Mouse (Mus musculus) E14TG2a.4 (cell line): ENCODE data around the gene Ube2q2.
A peak's percentile ranks its signal among the peaks of the same experiment; 100 is the strongest.
"Not testable (repeated sequence)": the region's sequence is repeated elsewhere in the genome, so short reads cannot be mapped to it uniquely, and the experiment has no call there.

ENCODE experiments used
- H3K27me3 ChIP-seq: 2 replicates; pipeline ENCODE4 v1.6.1; 2014; ENCODE audit warnings: low read length, control low read depth; ENCODE audit not compliant: insufficient read depth
- H3K36me3 ChIP-seq: 2 replicates; pipeline ENCODE4 v1.6.1; 2014; ENCODE audit warnings: low read length, control low read depth; ENCODE audit not compliant: insufficient read depth
- H3K4me1 ChIP-seq: replicated peaks from 2 replicates; pipeline ENCODE4 v1.6.1; 2014; ENCODE audit warnings: low read depth, low read length, control low read depth
- H3K4me3 ChIP-seq: replicated peaks from 2 replicates; pipeline ENCODE4 v1.5.1; 2014; ENCODE audit warnings: mild to moderate bottlenecking, low read length
- H3K9me3 ChIP-seq: 2 replicates; pipeline ENCODE4 v1.6.1; 2014; ENCODE audit warnings: low read length, control low read depth
- CTCF ChIP-seq: conservative IDR thresholded peaks from 2 replicates; pipeline ENCODE4 v1.5.1; 2014; ENCODE audit warnings: low read length
- NANOG ChIP-seq: IDR thresholded peaks from 2 replicates; pipeline ENCODE4 v1.6.1; 2014; ENCODE audit warnings: borderline replicate concordance, low read length, mixed read lengths
- POU5F1 ChIP-seq: IDR thresholded peaks from 2 replicates; pipeline ENCODE4 v1.6.1; 2014; ENCODE audit warnings: low read length, borderline replicate concordance

Ube2q2 gene

DNA sequence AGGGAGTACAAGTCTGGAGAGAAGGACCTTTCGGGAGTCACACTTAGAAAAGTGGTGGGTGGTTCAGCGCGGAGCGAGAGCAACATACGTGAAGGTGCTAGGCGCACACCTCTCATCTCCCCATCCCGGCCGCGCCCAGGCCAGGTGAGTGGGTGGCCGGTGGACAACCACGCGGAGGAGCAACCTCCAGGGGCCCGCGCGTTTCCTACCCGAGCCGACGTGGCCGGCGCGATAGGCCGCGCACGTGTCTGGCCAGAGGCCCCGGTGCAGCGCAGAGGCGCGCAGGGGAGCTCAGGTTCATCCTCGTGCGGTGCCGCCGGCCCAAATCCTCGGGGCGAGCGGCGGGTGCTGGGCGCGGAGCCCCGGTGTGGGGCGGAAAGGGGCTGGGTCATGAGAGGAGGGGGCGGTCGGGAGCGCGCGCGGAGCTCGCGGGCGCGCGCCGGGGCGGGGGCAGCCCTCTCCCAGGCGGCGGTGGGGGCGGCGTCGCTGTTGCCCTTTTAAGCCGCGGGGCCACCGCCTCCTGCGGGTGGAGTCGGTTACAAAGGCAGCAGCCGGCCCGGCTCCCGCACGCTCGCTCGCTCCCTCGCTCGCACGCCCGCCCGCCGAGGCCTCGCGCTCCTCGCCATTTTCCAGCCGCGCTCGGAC, at the start of gene Ube2q2:
Ube2q2 (plus strand) TSS at position 1 of the 645 bp plus-strand sequence.
- peaks cover 28% of the 10 kb centered on the region for H3K4me1 ChIP-seq
- H3K9me3 ChIP-seq = no peaks in the 10 kb centered on the region
- peaks cover 20% of the 10 kb centered on the region for H3K36me3 ChIP-seq
- H3K27me3 ChIP-seq = peaks cover 31% of the 10 kb centered on the region
- peak within 1 kb of the TSS; percentile 94 for H3K4me3 ChIP-seq
- TF ChIP-seq NANOG (no peak), CTCF (no peak), POU5F1 (no peak)

DNA sequence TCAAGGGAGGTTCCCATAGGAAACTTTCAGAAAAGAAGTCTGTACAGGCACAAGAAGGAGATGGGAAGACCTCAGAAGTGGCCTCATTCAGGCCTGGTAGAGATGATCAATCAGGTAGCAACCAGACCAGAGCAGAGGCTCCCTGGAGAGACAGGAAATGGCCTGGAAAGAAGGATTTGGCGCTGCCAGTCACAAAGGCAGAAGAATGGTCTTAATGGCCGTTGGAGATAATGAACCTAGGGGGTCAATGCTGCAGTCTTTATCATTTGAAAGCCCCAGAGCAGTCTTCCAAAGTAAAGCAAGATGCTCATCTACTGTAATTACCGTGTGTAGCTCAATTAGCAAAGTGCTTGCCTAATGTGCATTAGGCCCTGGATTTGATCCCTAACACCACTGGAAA, 47.5 kb upstream of the Ube2q2 start:
- no peak overlapping the region for H3K4me3 ChIP-seq
- TF ChIP-seq CTCF (no peak), NANOG (peak; percentile 83)

DNA sequence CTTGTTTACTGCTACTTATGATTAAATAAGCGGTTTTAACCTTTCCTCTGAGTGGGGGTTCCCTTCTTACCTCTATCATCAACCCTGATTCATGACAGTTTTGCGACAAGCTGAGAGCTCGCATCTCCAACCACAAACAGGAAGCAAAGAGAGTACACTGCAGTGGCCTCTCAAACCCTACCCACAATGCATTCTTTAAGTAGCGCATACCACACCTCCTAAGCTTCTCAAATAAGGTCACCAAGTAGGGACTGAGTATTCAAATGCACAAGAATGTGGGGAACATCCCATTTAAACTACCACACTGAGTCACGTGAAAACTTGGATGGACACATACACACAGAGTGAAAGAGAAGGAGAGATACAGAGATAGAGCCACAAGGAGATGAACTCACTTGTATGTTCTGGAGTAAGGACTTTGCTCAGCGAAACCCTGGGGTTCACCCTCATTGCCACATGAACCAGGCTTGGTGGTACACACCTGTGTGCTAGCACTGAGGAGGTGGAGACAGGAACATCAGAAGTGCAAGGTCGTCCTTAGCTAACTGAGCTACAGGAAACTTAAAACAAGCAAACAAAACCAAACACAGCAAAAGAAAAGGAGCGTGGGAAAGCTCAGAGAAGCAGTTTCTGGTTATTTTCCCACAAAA, 46.3 kb upstream of the Ube2q2 start:
- Histone ChIP-seq H3K4me3 (0 out of 2 replicates have a peak overlapping the region, but pooled peaks have one; percentile 30), H3K27me3 (no peaks in the 10 kb centered on the region; the same call in 1 of the 2 replicates), H3K36me3 (no peaks in the 10 kb centered on the region), H3K4me1 (peaks cover 43% of the 10 kb centered on the region), H3K9me3 (peaks cover 10% of the 10 kb centered on the region)
- no peak for TF ChIP-seq POU5F1

More for the DNA sequence above, 47.5 kb upstream of the Ube2q2 start:
- H3K4me1 ChIP-seq = peaks cover 47% of the 10 kb centered on the region
- no peaks in the 10 kb centered on the region for H3K36me3 ChIP-seq
- peaks cover 10% of the 10 kb centered on the region for H3K9me3 ChIP-seq
- no peaks in the 10 kb centered on the region; the same call in 1 of the 2 replicates for H3K27me3 ChIP-seq

DNA sequence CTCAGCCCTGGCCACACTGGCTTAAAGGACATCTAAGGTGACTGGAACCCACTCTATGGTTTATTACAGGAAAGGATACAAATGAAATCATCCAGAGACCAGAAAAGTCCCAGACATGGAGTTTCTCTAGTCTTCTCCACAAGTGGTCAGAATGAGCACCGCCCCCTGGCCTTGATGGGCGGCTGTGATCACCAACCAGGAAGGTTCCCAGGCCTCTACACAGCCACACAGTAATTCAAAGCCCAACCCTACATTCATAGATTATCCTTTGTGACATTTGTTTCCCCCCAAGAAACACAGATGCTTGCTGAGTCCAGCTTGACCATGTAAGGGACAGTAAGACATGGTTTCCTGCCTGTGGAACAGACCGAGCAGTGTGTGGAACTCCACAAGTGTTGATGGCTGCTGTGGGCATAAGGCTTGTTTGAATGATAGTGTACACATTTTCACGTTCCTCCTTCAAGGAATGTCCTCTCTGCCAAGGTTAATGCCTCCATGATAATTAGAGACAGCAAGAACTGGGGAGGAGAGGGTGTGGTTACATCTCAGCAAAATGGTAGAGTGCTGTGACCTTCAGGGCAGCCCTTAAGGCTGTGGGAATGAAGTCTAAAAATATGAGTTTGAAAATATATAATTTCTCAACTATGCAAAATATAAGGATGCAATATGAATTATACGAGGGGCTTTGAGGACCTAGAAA, 45.6 kb upstream of the Ube2q2 start:
- TF ChIP-seq CTCF = no peak
- TF ChIP-seq POU5F1 = no peak
- TF ChIP-seq NANOG = no peak
- H3K4me3 ChIP-seq = no peak overlapping the region
- H3K9me3 ChIP-seq = peaks cover 10% of the 10 kb centered on the region
- peaks cover 43% of the 10 kb centered on the region for H3K4me1 ChIP-seq
- H3K27me3 ChIP-seq = no peaks in the 10 kb centered on the region; the same call in 1 of the 2 replicates
- H3K36me3 ChIP-seq = no peaks in the 10 kb centered on the region

DNA sequence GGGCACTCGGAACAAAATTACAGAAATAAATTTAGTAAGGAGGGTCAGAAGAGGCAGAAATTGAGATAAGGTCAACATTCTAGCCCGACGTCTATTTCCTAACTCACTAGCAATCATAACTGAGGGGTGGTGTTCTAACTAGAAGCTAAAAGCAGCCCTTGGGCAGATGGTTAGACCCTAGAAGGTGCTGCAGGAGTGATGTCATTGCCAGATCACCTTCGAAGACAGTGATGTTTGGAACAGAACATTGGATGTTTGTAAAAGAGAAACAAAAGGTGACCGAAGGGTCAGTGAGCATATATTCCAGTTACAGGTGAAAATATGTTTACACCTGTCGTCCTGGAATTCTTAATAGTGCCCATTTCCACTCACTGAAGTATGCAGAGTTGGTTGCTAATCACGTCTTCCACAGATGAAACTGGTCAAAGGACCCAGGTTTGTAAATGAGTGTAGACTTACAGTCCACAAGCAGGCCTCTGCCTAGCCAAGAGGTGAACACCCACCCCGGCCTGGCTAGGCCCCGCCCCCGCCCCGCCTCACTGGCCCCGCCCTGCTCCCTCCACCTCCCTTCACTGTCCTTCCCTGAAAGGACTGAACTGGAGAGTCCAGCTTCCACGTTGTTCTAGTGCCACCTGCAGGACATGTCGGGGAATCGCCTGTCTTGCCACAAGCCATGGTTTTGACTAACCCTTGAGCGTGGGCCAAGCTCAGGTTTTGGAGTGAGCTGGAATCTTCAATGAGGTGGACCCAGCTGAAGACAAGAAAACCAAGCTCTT, 38.4 kb upstream of the Ube2q2 start:
- TF ChIP-seq CTCF = peak; percentile 68
- no peak for TF ChIP-seq NANOG
- no peak for TF ChIP-seq POU5F1
- H3K4me1 ChIP-seq = peaks cover 34% of the 10 kb centered on the region

DNA sequence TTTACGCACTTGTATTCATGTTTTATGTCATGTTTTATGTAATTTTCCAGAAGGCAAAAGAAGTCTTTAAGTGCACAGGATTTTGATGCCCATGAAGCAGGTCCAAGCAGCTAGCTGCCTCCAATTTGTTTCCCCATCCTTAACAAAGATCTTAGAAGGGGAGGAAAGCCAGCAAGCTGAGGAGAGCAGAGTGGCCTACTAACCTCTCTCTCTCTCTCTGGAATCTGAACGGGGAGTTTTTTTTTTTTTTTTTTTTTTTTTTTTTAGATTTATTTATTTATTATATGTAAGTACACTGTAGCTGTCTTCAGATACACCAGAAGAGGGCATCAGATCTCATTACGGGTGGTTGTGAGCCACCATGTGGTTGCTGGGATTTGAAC, 37.8 kb upstream of the Ube2q2 start:
- H3K36me3 ChIP-seq, H3K4me3 ChIP-seq: not testable (repeated sequence)
- H3K4me1 ChIP-seq = peaks cover 36% of the 10 kb centered on the region

More for the DNA sequence above, 38.4 kb upstream of the Ube2q2 start:
- no peaks in the 10 kb centered on the region for H3K9me3 ChIP-seq
- no peaks in the 10 kb centered on the region for H3K36me3 ChIP-seq
- no peak overlapping the region for H3K4me3 ChIP-seq
- no peaks in the 10 kb centered on the region for H3K27me3 ChIP-seq

DNA sequence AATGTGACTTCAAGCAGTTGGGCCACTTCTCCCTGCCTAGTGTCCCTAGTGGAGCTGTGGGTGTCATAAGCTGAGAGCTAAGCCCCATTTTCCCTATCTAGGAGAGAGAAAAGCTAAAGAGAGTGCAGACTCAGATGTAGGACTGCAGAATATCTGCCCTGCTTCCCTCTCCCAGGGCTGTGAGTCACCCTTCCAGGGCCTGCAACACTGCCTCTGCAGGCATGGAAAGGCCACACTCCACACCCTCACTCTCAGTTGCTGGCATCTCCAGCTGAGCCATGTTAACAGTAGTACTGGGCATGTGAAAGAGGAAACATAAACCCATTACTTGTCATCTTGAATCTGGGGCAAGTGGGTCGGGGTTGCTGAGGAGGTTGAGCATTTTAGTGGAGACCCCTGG, 33.9 kb upstream of the Ube2q2 start:
- no peak overlapping the region for H3K4me3 ChIP-seq
- H3K9me3 ChIP-seq = no peaks in the 10 kb centered on the region
- TF ChIP-seq NANOG = no peak
- TF ChIP-seq CTCF = no peak
- H3K4me1 ChIP-seq = peaks cover 40% of the 10 kb centered on the region
- no peaks in the 10 kb centered on the region for H3K36me3 ChIP-seq
- H3K27me3 ChIP-seq = no peaks in the 10 kb centered on the region

More for the DNA sequence above, 37.8 kb upstream of the Ube2q2 start:
- not testable (repeated sequence) for H3K27me3 ChIP-seq, H3K9me3 ChIP-seq

DNA sequence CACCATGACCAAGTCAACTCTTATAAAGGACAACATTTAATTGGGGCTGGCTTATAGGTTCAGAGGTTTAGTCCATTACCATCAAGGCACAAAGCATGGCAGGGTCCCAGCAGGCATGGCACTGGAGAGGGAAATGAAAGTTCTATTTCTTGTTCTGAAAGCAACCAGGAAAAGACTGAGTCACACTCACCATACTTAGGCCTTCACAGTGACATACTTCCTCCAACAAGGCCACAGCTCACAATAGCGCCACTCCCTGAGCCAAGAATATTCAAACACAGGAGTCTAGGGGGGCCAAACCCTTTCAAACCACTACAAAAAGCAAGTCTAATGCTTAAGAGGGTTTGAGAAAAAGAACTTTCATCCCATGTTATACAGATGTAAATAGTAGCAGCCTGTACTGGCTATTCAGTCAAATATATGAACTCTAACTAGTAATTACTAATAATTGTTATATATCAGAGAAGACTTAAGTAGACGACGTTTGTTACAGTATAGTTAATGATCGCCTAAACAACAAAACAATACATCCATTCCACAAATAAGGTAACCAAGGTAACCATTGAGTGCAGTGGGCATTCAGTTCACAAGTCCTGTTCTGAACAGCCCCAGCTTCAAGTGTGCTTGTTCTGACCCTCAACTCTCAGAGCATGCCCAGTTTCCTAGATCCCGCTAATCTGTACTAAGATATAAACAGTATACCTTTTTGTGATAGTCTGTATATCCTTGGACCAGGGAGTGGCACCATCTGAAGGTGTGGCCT, 31.2 kb upstream of the Ube2q2 start:
- H3K36me3 ChIP-seq = no peaks in the 10 kb centered on the region
- H3K4me3 ChIP-seq = no peak overlapping the region
- H3K9me3 ChIP-seq = no peaks in the 10 kb centered on the region
- peaks cover 37% of the 10 kb centered on the region for H3K4me1 ChIP-seq
- TF ChIP-seq NANOG (no peak), POU5F1 (no peak)
- no peaks in the 10 kb centered on the region for H3K27me3 ChIP-seq
